Mouse (Mus musculus) megakaryocyte, embryonic 14.5 days (primary cell): ENCODE measurements at regions not wholly inside any gene's neighbourhood (a gene's known extent, or its start where the extent isn't known, plus 50 kb on each side); places are given as distances from the start of the nearest gene placed in this dataset.

Experiments
- FLI1 ChIP-seq: IDR thresholded peaks from 2 replicates; pipeline ENCODE4 v1.6.1; 2012; ENCODE audit warnings: low read length, inconsistent platforms, mixed read lengths
- GATA1 ChIP-seq: IDR thresholded peaks from 3 replicates; pipeline ENCODE4 v1.6.1; 2012; ENCODE audit warnings: mixed read lengths, low read length, inconsistent platforms, borderline replicate concordance

DNA sequence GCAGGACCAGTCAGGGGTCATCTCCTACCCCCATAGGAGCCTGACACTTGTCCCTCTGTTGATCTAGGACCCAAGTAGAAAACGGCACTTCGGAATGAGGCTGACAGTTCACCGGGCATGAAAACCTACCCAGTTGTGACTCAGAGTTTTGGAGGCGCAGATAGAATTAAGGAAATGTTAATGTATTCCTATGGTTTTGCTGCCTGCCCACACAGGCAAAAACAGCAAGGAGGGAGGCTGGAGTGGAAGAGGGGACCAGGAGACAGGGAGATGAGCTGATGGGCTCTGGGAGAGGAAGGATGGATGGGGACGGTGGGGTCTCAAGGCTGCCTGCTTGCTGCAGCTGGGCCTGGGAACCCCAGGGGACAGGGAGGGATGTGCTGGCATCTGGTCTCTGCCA lies 210.1 kb upstream of the Gm4791 start:
- TF ChIP-seq GATA1, result no peak
- no peak for TF ChIP-seq FLI1
